Mouse (Mus musculus) limb, embryonic 14.5 days (tissue): ENCODE data around the gene Gm20388. TPM values are rescaled to one million over a fixed set of nuclear protein-coding genes. Genes with fewer than 3 reads are reported as not detected.
A peak's percentile ranks its signal among the peaks of the same experiment; 100 is the strongest.

Experiments used
- ATAC-seq: fragments of 200-750 bp; cut with Nextera tagmentation; 2 replicates; pipeline ENCODE4 v1.8.0; 2017; ENCODE audit warnings: low read depth, moderate number of reproducible peaks, moderate TSS enrichment; ENCODE audit not compliant: low FRiP score
- DNase-seq: peaks from one replicate; pipeline ENCODE4 v3.0.0-alpha.2; 2015; ENCODE audit warnings: low spot score
- H3K27ac ChIP-seq: fragments of 300-500 bp; sonication (generic); replicated peaks from 2 replicates; pipeline ENCODE4 v1.5.1; 2014; ENCODE audit warnings: low read depth, mild to moderate bottlenecking, low read length, moderate library complexity, mixed read lengths
- H3K27me3 ChIP-seq: fragments of 300-500 bp; sonication (generic); 2 replicates; pipeline ENCODE4 v1.6.1; 2014; ENCODE audit warnings: low read length, mixed read lengths; ENCODE audit not compliant: control insufficient read depth, insufficient read depth
- H3K36me3 ChIP-seq: fragments of 300-500 bp; sonication (generic); 2 replicates; pipeline ENCODE4 v1.6.1; 2014; ENCODE audit warnings: mild to moderate bottlenecking, low read length, moderate library complexity, mixed read lengths; ENCODE audit not compliant: control insufficient read depth, insufficient read depth
- H3K4me1 ChIP-seq: fragments of 300-500 bp; sonication (generic); 2 replicates; pipeline ENCODE4 v1.6.1; 2014; ENCODE audit warnings: antibody characterized with exemption, low read length, mixed read lengths; ENCODE audit not compliant: control insufficient read depth, insufficient read depth
- H3K4me2 ChIP-seq: fragments of 300-500 bp; sonication (generic); replicated peaks from 2 replicates; pipeline ENCODE4 v1.6.1; 2014; ENCODE audit warnings: low read depth, mild to moderate bottlenecking, low read length, moderate library complexity; ENCODE audit not compliant: severe bottlenecking
- H3K4me3 ChIP-seq: fragments of 300-500 bp; sonication (generic); replicated peaks from 2 replicates; pipeline ENCODE4 v1.5.1; 2014; ENCODE audit warnings: low read length
- H3K9ac ChIP-seq: fragments of 300-500 bp; sonication (generic); 2 replicates; pipeline ENCODE4 v1.6.1; 2014; ENCODE audit warnings: mild to moderate bottlenecking, low read depth, low read length, moderate library complexity; ENCODE audit not compliant: severe bottlenecking
- H3K9me3 ChIP-seq: fragments of 300-500 bp; sonication (generic); 2 replicates; pipeline ENCODE4 v1.6.1; 2016; ENCODE audit warnings: low read length; ENCODE audit not compliant: control insufficient read depth
- POLR2A ChIP-seq: fragments of 200-500 bp; IDR thresholded peaks from 2 replicates; pipeline ENCODE4 v1.8.0; 2012; ENCODE audit warnings: inconsistent platforms, mild to moderate bottlenecking, moderate library complexity, borderline replicate concordance; ENCODE audit not compliant: insufficient read depth, insufficient read length; ENCODE audit errors: extremely low read depth
- WGBS: fragments of 180-500 bp; shearing (Covaris S2); extraction: QIAGEN DNeasy Blood & Tissue Kit; methylation state at CpG from one replicate; pipeline ENCODE4 v1.1.7; 2014; 5-methylcytosine and 5-hydroxymethylcytosine counted together
- polyA plus RNA-seq, 2 experiments: library from polyadenylated mRNA; depleted of rRNA in 1 of 2; stranded (reverse) in 1 of 2; unstranded in 1 of 2; fragments of >200 nt; fragmentation: Nextera tagmentation in 1 of 2; extraction: Ambion mirVana in 1 of 2; gene quantifications; 2 replicates each; pipeline versions ENCODE4 v1.2.1 to v1.2.3; 2012 to 2014

Gm20388 gene
- polyA plus RNA-seq, 2 experiments = 1.9 to 49.9 TPM

GRCm38 (mm10) chr8:120002348-120002747 lies 91.7 kb downstream of the Gm20388 start:
- no peak overlapping the region for H3K4me2 ChIP-seq
- 53% methylated on average over 9 of the region's 9 CpGs for WGBS
- no peak for TF ChIP-seq POLR2A
- no peak overlapping the region for H3K9ac ChIP-seq
- no peaks in the 10 kb centered on the region for H3K27me3 ChIP-seq
- no peak overlapping the region for H3K27ac ChIP-seq
- DNase-seq (no peak), ATAC-seq (no peak)
- H3K4me1 ChIP-seq = peaks cover 19% of the 10 kb centered on the region
- H3K9me3 ChIP-seq = no peaks in the 10 kb centered on the region
- no peaks in the 10 kb centered on the region for H3K36me3 ChIP-seq
- H3K4me3 ChIP-seq = no peak overlapping the region

GRCm38 (mm10) chr8:120004154-120004702 lies 93.6 kb downstream of the Gm20388 start:
- H3K4me1 ChIP-seq = peaks cover 19% of the 10 kb centered on the region
- H3K36me3 ChIP-seq = no peaks in the 10 kb centered on the region
- TF ChIP-seq POLR2A = no peak
- no peaks in the 10 kb centered on the region for H3K9me3 ChIP-seq
- H3K4me3 ChIP-seq = no peak overlapping the region
- ATAC-seq (no peak), DNase-seq (peak; percentile 42)
- H3K27me3 ChIP-seq = no peaks in the 10 kb centered on the region
- whole genome bisulfite sequencing = 19% methylated on average over 14 of the region's 14 CpGs
- no peak overlapping the region for H3K4me2 ChIP-seq
- no peak overlapping the region for H3K27ac ChIP-seq
- no peak overlapping the region for H3K9ac ChIP-seq

DNA sequence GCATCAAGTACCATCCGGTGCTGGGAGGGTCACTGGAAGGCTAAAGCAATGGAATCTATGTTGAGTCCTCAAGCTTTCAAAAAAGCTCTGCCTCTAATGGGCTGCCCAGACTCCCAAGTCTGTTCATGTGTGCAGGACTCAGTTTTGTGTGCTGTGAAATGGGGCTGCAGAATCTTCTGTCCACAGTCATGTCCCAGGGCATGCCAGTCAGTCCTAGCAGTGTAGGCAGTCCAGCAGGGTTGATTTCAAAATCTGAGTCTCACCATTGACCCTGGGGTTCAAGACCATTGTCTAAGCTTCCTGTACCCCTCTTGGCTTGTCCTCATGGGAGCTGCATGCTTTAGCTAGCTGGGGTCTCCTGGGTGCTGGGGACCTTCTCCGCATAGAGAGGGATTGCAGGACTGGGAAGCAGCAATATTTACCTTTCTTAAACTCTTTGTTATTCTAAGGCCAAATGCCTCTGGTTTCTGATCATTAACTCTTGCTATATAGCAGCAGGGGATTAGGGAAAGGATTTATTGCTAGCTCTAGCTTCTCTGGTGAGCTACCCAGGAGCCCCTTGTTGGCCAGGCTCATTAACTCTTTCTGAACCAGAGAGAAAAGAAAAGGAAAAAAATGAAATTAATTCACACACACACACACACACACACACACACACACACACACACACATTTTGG lies 94.2 kb downstream of the Gm20388 start:
- H3K9me3 ChIP-seq = no peaks in the 10 kb centered on the region
- H3K27ac ChIP-seq = no peak overlapping the region
- H3K4me2 ChIP-seq = no peak overlapping the region
- DNase-seq (no peak), ATAC-seq (no peak)
- no peak for TF ChIP-seq POLR2A
- no peak overlapping the region for H3K9ac ChIP-seq
- no peak overlapping the region for H3K4me3 ChIP-seq
- H3K36me3 ChIP-seq = no peaks in the 10 kb centered on the region
- 32% methylated on average over 2 of the region's 2 CpGs for WGBS
- H3K4me1 ChIP-seq = peaks cover 19% of the 10 kb centered on the region
- H3K27me3 ChIP-seq = no peaks in the 10 kb centered on the region

DNA sequence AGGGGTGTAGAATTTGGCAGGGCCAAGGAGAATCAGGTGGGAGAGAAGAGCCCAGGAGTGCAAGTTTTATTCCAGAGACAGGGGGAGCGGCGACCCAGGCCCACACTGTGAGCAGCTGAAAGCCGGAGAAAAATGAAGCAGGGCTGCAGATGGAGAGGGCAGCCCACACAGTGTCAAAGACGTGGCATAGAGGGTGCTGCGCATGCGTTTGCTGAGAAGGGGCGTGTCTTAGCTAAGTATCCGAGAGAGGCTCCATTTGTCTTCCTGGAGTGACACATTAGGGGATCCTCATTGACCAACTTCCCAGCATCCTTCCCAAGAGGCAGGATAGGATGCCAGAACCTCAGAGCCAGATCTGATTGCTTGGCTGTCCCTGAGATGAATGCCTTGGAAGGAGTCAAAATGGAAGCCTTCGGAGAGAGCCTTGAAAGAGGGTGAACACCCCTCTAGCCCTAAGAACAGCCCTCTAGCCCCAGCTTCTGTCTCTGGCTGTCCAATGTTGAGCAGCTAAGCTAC lies 96.1 kb downstream of the Gm20388 start:
- WGBS = 37% methylated on average over 9 of the region's 9 CpGs
- H3K9me3 ChIP-seq = no peaks in the 10 kb centered on the region
- H3K4me2 ChIP-seq = 0 out of 2 replicates have a peak overlapping the region, but pooled peaks have one; percentile 10
- no peak overlapping the region for H3K4me3 ChIP-seq
- no peak overlapping the region for H3K9ac ChIP-seq
- H3K36me3 ChIP-seq = no peaks in the 10 kb centered on the region
- ATAC-seq = no peak
- H3K27ac ChIP-seq = no peak overlapping the region
- no peaks in the 10 kb centered on the region for H3K27me3 ChIP-seq
- TF ChIP-seq POLR2A = no peak
- DNase-seq = no peak
- H3K4me1 ChIP-seq = peaks cover 19% of the 10 kb centered on the region

- no peaks in the 10 kb centered on the region for H3K9me3 ChIP-seq
- TF ChIP-seq POLR2A = no peak
- H3K36me3 ChIP-seq = no peaks in the 10 kb centered on the region
- H3K4me1 ChIP-seq = peaks cover 19% of the 10 kb centered on the region
- no peak overlapping the region for H3K27ac ChIP-seq
- H3K4me3 ChIP-seq = no peak overlapping the region
- WGBS = 77% methylated on average over 9 of the region's 9 CpGs
- no peak for ATAC-seq
- no peak overlapping the region for H3K4me2 ChIP-seq
- H3K27me3 ChIP-seq = no peaks in the 10 kb centered on the region
- no peak for DNase-seq
- no peak overlapping the region for H3K9ac ChIP-seq
Observed at GRCm38 (mm10) chr8:120007178-120007577, 96.5 kb downstream of the Gm20388 start.

GRCm38 (mm10) chr8:120009284-120009683 lies 98.6 kb downstream of the Gm20388 start:
- WGBS = 74% methylated on average over 6 of the region's 6 CpGs
- H3K36me3 ChIP-seq = no peaks in the 10 kb centered on the region
- no peak overlapping the region for H3K4me2 ChIP-seq
- ATAC-seq (no peak), DNase-seq (no peak)
- no peak overlapping the region for H3K27ac ChIP-seq
- no peaks in the 10 kb centered on the region for H3K27me3 ChIP-seq
- TF ChIP-seq POLR2A = no peak
- no peaks in the 10 kb centered on the region for H3K9me3 ChIP-seq
- peaks cover 23% of the 10 kb centered on the region for H3K4me1 ChIP-seq
- no peak overlapping the region for H3K4me3 ChIP-seq
- no peak overlapping the region for H3K9ac ChIP-seq
